Mouse (Mus musculus): ENCODE results near the gene Apaf1. TPM values are rescaled to one million over a fixed set of nuclear protein-coding genes. Genes with fewer than 3 reads are reported as not detected.

The Apaf1 gene
- total RNA-seq, 2 experiments from 2014 or later = 15.8 to 16.1 TPM

DNA sequence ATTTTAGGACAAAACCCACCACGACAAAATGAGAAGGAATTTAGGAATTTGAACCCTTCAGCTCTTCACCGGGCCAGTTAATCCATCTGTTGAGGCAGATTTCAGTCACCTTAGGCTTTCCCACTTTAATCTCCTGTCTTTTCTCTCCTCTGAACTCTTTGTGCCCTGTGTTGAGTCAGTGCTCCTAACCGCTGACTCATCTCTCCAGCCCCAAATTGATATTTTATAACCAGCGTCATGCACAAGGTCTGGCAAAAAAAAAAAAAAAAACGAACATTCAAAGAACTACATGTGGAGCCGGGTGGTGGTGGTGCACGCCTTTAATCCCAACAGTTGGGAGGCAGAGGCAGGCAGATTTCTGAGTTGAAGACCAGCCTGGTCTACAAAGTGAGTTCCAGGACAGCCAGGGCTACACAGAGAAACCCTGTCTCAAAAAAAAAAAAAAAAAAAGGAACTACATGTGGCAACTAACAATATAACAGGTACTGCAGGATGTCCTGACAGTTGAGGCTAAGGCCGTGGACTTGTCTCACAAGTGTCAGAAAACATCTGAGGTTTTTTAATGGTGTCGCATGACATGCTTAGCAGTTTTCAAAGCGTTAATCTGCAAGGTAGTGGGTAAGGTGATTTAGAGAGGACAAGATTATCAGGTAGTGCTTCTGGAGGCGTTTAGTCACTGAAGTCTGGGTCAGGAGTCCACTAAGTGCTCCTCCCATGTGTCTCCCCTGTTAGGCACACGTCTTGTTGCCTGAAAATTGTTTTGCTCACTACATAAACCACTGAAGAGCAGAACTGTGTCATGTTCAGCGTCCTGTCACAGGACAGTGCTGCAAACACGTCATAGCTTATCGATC, 11.9 kb upstream of the Apaf1 start:
- DNase-seq (ENCODE audit: low spot score in 2 of 2) = no peak
- intact Hi-C loops (cut with DNase I) = no loop called here

DNA sequence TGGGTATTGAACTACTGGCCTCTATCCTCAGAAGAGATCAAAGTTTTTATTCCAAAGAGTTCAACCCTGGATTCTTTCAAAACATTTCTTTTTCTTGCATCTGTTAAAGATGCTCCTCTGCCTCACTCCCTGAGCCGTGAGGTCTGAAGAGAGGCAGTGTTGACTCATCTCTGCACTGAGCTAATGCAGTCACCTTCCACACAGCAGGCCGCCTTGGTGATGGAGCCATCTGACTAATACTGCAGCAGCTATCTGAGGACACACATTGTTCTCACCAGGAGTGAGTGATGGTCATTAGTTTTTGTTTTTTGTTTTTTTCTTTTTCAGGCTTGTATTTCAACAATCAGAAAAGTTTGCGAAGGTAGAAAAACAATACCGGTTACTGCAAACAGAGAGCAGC, 10.2 kb upstream of the Apaf1 start:
- intact Hi-C loops (cut with DNase I) = no loop called here
- DNase-seq (ENCODE audit: low spot score in 2 of 2) = no peak

DNA sequence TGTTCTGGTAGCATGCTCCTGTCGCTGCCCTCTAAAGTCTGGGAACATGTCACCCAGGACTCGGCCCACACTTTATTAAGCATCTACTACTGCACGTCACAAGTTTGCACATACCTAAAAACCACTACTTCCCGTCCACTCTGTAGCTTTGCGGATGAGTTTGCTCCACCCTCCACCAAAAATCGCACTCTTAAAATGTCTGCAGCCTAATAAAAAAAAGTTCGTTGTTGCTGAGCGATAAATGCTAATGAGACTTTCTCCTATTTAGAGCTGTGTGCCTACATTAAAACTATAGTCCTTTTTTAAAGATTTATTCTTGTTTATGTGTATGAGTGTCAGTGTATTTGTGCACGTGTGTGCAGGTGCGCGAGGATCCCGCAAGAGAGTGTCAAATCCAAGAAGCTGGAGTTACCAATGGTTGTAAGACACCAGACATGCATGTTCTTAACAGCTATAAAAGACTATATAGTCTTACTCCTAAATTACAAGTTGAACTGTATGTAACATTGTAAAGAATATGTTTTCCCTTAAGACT, 890 bp upstream of the Apaf1 start:
- intact Hi-C loops (cut with DNase I) = loop anchor here (2.0 kb wide), 1 partner anchor 39 kb away; no protein-coding TSS in a partner anchor
- DNase-seq (ENCODE audit: low spot score in 2 of 2) = no peak

DNA sequence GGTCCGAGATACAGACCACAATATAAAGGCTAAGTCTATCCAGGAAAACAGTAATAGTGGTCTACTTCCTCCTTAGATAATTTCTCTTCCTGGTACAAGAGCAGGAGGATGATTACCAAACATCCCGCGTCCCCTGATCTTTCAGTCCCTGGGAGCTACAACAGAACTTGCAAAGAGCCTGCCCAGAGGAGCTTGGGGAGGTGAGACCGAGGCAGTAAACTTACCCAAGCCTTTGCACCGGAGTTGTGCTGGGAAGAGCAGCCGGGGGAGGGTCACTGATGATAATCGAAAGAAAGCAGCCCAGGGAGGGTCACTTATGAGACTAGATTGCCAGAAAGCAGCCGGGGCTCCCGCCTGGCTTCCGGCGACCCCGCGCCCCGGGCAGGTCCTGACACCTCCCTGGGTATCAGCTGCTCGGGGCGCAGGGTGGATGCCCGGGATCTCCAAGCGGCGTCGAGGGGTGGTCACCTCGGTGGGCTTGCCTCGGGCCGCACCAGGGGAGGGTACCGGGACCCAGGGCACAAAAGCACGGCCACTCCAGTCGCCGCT, 537 bp downstream of the Apaf1 start:
- no peak for DNase-seq (ENCODE audit: low spot score in 2 of 2)
- intact Hi-C loops (cut with DNase I) = loop anchor here (2.0 kb wide), 1 partner anchor 41 kb away; no protein-coding TSS in a partner anchor

DNA sequence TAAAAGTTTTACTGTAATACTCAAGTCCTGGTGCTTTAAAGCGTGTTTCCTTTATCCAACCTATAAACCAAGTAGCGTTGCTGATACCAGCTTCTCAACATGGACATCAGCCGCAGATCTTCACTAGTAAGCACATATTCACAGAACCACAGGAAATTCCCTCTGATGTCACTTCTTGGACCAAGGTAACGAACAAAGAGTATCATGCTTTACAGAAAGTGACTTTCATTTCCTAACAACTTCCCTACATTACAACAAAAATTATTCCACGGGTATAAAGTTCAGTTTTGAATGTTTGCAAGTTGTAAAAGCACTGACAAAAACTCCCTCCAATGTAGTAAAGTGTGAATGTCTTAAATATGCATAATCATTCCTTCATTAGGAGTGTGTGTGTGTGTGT, 2.0 kb downstream of the Apaf1 start:
- intact Hi-C loops (cut with DNase I) = no loop called here
- no peak for DNase-seq (ENCODE audit: low spot score in 2 of 2)

DNA sequence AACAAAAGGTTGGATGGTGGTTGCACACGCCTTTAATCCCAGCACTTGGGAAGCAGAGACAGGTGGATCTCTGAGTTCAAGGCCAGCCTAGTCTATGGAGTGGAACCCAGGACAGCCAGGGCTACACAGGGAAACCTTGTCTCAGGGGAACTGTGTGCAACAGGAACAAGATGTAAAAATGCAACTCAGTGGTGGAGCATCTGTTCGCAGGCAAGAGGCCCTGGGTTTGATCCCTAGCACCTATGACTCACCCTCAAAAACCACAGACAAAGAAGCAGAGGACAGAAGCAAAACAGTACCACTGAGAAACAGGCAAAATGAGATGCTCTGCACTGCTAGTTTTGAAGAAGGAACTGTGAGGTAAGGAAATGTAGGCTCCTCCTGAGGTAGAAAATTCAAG, 5.9 kb downstream of the Apaf1 start:
- intact Hi-C loops (cut with DNase I) = no loop called here
- DNase-seq (ENCODE audit: low spot score in 2 of 2) = no peak

DNA sequence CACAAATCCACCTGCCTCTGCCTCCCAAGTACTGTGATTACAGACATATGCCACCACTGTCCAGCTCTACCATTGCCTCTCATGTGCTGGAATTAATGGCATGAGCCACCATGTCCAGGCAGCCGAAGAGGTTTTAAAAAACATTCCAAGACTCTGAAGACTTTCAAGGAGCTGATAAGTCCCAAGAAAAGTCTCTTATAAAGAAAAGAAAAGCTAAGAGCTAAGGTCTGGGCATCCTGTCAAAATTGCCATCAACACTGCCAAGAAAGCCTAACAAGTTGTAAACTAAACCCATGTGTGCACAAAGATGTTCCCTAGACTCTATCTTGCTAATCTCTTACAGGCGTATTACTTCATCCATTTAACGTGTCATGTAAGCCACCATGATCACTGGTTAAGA, 9.2 kb downstream of the Apaf1 start:
- intact Hi-C loops (cut with DNase I) = loop anchor here (5.0 kb wide), 1 partner anchor 69 kb away; no protein-coding TSS in a partner anchor
- no peak for DNase-seq (ENCODE audit: low spot score in 2 of 2)

DNA sequence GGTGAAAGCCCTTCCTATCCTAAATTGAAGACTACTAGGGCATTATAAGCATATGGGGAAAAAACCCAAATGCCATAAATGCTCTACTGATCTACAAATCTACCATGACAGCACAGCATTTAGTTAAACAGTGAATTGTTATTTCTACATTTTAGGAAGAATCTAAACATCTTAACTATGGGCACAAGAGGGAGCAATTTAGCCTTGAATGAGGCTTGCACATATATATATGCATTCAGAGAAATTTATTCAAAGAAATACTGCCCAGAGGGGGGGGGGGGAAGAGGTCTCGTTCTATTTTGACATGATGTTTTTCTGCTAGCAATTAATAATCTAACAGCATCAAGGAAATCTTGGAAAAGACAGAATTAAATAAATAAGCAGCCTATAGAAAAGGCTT, 10.8 kb downstream of the Apaf1 start:
- intact Hi-C loops (cut with DNase I) = loop anchor here (5.0 kb wide), 1 partner anchor 71 kb away; no protein-coding TSS in a partner anchor
- no peak for DNase-seq (ENCODE audit: low spot score in 2 of 2)

DNA sequence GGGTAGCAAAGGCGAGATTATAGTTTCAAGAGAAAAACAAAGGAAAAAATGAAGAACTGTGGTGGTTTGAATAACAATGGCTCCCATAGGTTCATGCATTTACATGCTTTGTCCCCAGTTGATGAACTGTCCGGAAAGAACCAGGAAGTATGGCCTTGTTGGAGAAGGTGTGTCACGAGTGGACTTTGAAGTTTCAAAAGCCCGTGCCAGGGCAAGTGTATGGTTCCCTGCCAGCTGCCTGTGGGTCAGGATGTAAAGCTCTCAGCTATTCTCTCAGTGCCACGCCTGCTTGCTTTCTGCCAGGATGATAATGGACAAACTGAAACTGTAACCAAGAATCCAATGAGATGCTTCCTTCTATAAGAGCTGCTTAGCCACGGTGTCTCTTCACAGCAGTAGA, 20.2 kb downstream of the Apaf1 start:
- intact Hi-C loops (cut with DNase I) = loop anchor here (5.0 kb wide), 1 partner anchor 75 kb away; no protein-coding TSS in a partner anchor

DNA sequence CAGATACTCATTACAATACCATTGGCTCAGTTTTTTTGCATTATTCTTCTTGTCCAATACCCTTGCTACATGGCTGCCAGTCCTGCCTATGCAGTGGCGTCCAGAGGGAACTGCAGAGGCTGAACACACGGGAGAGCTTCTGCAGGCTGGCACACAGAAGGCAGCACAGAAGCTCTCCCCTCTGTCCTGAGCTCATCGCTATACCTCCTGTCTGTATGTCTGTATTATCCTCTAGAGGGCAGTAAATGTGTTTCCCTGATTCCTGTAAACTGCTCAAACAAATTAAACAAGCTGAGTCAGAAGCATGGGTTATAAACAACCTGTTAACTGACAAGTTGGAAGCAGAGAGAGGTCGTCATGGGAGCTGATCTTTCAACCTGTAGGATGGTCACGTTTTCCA, 21.8 kb downstream of the Apaf1 start:
- intact Hi-C loops (cut with DNase I) = loop anchor here (5.0 kb wide), 1 partner anchor 77 kb away; no protein-coding TSS in a partner anchor
- DNase-seq (ENCODE audit: low spot score in 2 of 2) = no peak

More for the DNA sequence above, 20.2 kb downstream of the Apaf1 start:
- DNase-seq (ENCODE audit: low spot score in 2 of 2) = no peak

DNA sequence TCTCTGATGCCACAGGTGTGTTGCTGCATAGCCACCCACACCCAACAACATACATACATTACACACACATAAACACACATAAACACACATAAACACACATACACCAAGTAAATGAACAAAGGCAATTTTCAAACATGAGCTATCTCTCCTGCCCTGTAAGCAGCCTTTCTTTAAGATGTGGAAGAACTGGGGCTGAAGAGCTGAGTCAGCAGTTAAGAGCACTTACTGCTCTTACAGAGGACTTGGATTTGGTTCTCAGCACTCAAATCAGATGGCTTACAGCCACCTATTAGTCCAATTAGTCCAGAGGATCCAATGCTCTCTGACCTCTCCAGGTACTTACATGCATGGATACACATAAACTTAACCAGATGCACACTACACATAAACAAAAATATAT, 29.8 kb downstream of the Apaf1 start:
- no peak for DNase-seq (ENCODE audit: low spot score in 2 of 2)
- intact Hi-C loops (cut with DNase I) = no loop called here

DNA sequence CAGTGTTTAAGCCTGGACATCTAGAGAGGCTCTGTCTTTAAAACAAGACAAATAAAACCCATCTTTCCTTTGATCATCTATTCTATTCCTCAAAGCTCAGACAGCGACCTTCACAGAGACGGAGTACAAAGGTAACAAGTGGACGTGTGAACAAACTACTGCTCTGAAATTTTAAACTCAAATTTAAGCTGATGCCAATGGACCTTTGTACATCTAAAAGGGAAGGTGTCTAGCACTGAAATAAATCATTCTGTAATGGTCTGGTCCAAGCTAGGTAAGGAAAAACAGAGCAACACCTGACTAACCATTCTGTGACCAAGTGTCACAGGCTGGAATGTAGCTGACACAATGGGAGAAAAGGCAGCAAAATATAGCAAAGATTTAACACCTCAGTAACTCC, 31.4 kb downstream of the Apaf1 start:
- intact Hi-C loops (cut with DNase I) = no loop called here
- no peak for DNase-seq (ENCODE audit: low spot score in 2 of 2)

DNA sequence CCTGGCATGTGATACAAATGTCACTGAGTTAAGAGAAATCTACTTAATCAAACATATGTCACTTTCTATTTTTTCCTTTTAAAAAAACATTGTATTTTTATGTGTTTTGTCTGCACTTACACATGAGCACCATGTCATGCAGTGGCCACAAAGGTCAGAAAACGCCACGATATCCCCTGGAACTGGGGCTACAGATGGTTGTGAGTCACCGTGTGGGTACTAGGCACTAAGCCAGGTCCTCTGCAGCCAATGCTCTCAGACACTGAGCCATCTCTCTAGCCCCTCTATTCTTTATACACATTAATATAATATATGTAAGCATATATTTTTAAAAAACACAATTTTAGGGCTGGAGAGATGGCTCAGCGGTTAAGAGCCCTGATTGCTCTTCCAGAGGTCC, 32.9 kb downstream of the Apaf1 start:
- intact Hi-C loops (cut with DNase I) = no loop called here
- DNase-seq (ENCODE audit: low spot score in 2 of 2) = no peak

DNA sequence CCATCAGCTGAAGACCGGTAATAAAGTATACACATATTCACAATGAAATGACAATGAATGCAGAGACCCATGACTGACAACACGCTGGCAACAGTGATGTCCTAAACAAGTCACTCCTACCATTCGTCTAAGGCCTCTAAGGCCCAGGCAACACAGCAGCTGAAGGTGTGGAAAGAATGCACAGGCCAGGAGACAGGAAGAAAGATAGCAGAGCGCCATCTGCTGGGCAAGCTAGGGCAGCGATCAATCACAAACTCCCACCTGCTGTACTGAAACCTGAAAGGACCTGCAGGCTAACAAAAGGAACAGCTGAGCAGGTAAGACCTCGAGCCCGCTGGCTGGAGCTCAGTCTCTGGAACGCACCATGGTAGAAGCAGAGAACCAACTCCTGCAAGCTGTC, 48.6 kb downstream of the Apaf1 start:
- intact Hi-C loops (cut with DNase I) = loop anchor here (5.0 to 10.0 kb wide), 3 partner anchors 129 to 307 kb away; no protein-coding TSS in a partner anchor
- peak; percentile 68 to 79 for DNase-seq (ENCODE audit: low spot score in 2 of 2)

DNA sequence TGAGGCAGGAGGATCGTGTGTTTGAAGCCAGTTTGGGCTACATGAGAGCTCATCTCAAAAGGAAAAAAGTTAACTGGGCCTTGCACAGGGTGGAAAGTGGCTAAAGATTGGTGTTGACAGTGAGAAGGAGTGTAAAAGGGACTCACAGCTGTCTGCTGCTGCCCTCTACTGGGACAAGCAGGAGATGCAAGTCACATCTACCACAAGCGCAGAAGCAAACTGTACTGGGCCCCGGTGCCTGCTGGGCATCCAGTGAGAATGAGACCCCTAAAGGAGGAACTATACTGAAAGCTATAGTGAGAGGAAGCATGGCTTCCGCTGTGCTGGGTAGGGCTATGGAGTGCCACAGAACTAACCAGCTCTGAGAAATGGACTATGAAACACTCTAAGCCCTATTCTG, 50.2 kb downstream of the Apaf1 start:
- intact Hi-C loops (cut with DNase I) = loop anchor here (5.0 to 10.0 kb wide), 3 partner anchors 128 to 305 kb away; no protein-coding TSS in a partner anchor
- peak; percentile 93 to 94 for DNase-seq (ENCODE audit: low spot score in 2 of 2)

DNA sequence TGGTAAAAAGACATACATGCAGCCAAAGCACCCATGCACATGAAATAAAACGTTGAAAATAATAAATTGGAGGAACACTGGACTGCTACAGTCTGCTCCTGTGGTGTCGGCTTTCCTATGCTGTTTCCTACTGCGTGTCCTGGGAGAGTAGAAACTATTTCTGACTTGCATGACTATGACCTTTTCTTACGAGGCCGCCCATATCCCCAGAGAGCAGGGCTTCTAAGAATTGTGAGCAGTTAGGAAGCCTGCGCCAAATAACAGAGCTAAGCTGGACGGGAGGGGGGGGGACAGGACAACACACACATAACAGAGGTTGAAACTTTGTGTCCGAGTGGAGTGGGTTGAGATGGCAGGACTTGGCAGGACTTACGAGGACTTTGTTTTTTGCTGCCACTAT, 51.4 kb downstream of the Apaf1 start:
- no peak for DNase-seq (ENCODE audit: low spot score in 2 of 2)
- intact Hi-C loops (cut with DNase I) = loop anchor here (5.0 to 10.0 kb wide), 3 partner anchors 126 to 304 kb away; no protein-coding TSS in a partner anchor

DNA sequence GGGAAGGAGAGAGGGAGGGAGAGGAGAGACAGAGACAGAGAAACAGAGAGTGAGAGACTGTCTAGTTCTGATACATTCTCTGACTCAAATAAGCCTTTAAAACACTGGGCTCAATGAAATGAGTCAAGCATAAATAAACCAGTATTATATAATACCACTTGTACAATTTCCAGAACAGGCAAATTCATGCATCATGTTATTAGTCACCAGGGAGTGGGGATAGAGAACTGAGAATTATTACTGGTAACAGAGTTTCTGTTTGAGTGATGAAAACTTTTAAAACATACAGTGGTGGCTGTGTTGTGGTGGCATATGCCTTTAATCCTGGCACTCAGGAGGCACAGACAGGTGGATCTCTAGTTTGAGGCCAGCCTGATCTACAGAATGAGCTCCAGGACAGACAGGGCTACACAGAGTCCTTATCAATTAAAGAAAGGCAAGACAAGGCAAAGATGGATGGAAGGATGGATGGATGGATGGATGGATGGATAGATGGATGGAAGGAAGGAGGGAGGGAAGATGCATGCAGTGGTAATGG, 53.5 kb downstream of the Apaf1 start:
- intact Hi-C loops (cut with DNase I) = no loop called here
- no peak for DNase-seq (ENCODE audit: low spot score in 2 of 2)

DNA sequence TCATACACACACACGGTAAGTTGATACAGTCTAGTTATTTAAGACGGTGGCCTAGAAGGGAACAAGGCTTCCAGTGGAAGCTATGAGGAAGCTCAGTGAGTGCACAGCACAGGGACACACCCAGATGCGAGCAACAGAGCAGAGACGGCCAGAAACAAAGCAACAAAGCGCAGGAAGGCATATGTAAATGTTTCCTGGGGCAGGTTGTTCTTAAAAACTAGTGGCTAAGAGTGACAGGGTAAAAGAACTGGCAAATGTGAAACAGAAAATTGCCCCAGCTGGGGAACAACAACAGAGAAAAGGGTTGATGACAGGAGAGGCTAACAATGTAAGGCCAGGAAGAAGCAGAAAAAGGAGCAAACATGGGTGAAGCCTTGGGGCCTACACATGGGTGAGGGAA, 54.6 kb downstream of the Apaf1 start:
- DNase-seq (ENCODE audit: low spot score in 2 of 2) = no peak
- intact Hi-C loops (cut with DNase I) = no loop called here

DNA sequence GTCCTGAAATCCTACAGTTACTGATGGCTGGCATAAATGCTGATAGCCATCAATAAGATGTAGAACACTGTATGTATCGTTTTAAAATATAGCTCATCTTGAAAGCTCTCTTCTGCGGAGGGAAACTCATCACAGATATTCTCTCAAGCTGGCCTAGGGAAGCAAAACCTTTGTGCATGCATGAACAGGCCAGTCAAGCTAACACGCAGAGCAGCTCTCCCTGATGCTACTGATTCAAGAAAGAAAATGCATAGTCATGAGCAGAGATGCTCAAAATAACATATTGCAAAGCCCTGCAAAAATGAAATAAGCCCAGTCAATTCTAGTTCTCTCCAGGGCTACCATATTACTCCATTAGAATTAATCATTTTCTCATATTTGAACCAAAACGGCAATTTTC, 55.1 kb downstream of the Apaf1 start:
- no peak for DNase-seq (ENCODE audit: low spot score in 2 of 2)
- intact Hi-C loops (cut with DNase I) = no loop called here

DNA sequence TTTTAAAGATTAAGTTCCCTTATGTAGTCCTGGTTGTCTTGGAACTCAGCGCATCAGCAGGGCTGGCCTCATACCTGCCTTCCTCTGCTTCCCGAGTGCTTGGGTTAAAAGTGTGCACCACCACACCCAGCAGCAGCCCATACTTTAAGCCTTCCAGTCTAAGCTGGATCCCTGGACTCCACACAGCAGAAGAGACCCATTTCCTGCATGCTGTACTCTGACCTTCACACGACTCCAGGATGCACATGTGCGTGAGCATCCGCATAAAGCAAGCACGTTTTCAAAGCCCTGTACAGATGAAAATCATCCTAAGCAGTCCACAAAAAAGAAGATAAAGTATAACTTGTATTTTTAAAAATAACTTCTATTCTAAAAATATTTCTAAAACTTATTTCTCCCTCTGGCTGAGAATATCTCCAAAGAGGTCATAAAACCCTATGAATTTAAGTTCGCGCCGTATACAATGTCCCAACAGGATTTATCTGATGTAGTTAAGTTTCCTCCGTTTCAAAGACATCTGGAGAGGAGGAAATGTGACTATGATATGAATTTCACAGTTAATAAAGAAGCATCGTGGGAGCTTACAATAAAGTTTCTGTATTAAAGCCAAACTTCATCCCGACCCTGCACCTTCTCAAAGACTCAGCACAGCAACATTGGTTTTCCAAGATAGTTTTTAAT, 76.6 kb downstream of the Apaf1 start:
- no peak for DNase-seq (ENCODE audit: low spot score in 2 of 2)
- intact Hi-C loops (cut with DNase I) = no loop called here
